Mouse (Mus musculus): ENCODE measurements at regions not wholly inside any gene's neighbourhood (a gene's known extent, or its start where the extent isn't known, plus 50 kb on each side); places are given as distances from the start of the nearest gene placed in this dataset.
A peak's percentile ranks its signal among the peaks of the same experiment; 100 is the strongest.

GRCm38 (mm10) chr1:35783427-35783826 lies 284.8 kb upstream of the Hs6st1 start:
- peak; percentile 3 for DNase-seq (ENCODE audit: low read depth)

- DNase-seq (ENCODE audit: low read depth) = no peak
These were observed 282.0 kb upstream of the Hs6st1 start for GRCm38 (mm10) chr1:35786241-35786640.

- no peak for DNase-seq (ENCODE audit: low read depth)
These were observed 281.5 kb upstream of the Hs6st1 start for GRCm38 (mm10) chr1:35786668-35787213.

GRCm38 (mm10) chr1:35797064-35797463 lies 271.1 kb upstream of the Hs6st1 start:
- DNase-seq (ENCODE audit: low read depth) = no peak

GRCm38 (mm10) chr1:35797526-35797925 lies 270.7 kb upstream of the Hs6st1 start:
- DNase-seq (ENCODE audit: low read depth) = no peak

GRCm38 (mm10) chr1:35805546-35805945 lies 262.7 kb upstream of the Hs6st1 start:
- no peak for DNase-seq (ENCODE audit: low read depth)

- no peak for DNase-seq (ENCODE audit: low read depth)
These were observed 261.9 kb upstream of the Hs6st1 start for GRCm38 (mm10) chr1:35806329-35806728.

- no peak for DNase-seq (ENCODE audit: low read depth)
These were observed 261.5 kb upstream of the Hs6st1 start for GRCm38 (mm10) chr1:35806731-35807130.

- DNase-seq (ENCODE audit: low read depth) = no peak
These were observed 259.3 kb upstream of the Hs6st1 start for GRCm38 (mm10) chr1:35808894-35809293.

- DNase-seq (ENCODE audit: low read depth) = no peak
These were observed 258.9 kb upstream of the Hs6st1 start for GRCm38 (mm10) chr1:35809341-35809740.

GRCm38 (mm10) chr1:35810571-35811342 lies 257.4 kb upstream of the Hs6st1 start:
- DNase-seq (ENCODE audit: low read depth) = no peak

GRCm38 (mm10) chr1:35811380-35811779 lies 256.8 kb upstream of the Hs6st1 start:
- DNase-seq (ENCODE audit: low read depth) = no peak

GRCm38 (mm10) chr1:35811795-35812194 lies 256.4 kb upstream of the Hs6st1 start:
- DNase-seq (ENCODE audit: low read depth) = no peak

GRCm38 (mm10) chr1:35813625-35814024 lies 254.6 kb upstream of the Hs6st1 start:
- peak; percentile 28 for DNase-seq (ENCODE audit: low read depth)

GRCm38 (mm10) chr1:35814207-35814606 lies 254.0 kb upstream of the Hs6st1 start:
- no peak for DNase-seq (ENCODE audit: low read depth)

- no peak for DNase-seq (ENCODE audit: low read depth)
These were observed 253.4 kb upstream of the Hs6st1 start for GRCm38 (mm10) chr1:35814751-35815150.

GRCm38 (mm10) chr1:35821791-35822190 lies 246.4 kb upstream of the Hs6st1 start:
- DNase-seq (ENCODE audit: low read depth) = no peak

GRCm38 (mm10) chr1:35822376-35823202 lies 245.6 kb upstream of the Hs6st1 start:
- no peak for DNase-seq (ENCODE audit: low read depth)

- no peak for DNase-seq (ENCODE audit: low read depth)
These were observed 244.7 kb upstream of the Hs6st1 start for GRCm38 (mm10) chr1:35823496-35823895.

GRCm38 (mm10) chr1:35823981-35824880 lies 244.0 kb upstream of the Hs6st1 start:
- DNase-seq (ENCODE audit: low read depth) = no peak

- no peak for DNase-seq (ENCODE audit: low read depth)
These were observed 242.7 kb upstream of the Hs6st1 start for GRCm38 (mm10) chr1:35825531-35825966.
